Mouse (Mus musculus) forebrain, embryonic 16.5 days (tissue): ENCODE results near the gene Spo11. TPM values are rescaled to one million over a fixed set of nuclear protein-coding genes. Genes with fewer than 3 reads are reported as not detected.

Experiments
- ATAC-seq: fragments of 200-750 bp; cut with Nextera tagmentation; 2 replicates; pipeline ENCODE4 v1.8.0; 2017; ENCODE audit warnings: mild to moderate bottlenecking, moderate library complexity
- H3K27ac ChIP-seq: fragments of 300-500 bp; sonication (generic); 2 replicates; pipeline ENCODE4 v1.5.1; 2014; ENCODE audit warnings: low read length, control low read depth
- H3K27me3 ChIP-seq: fragments of 300-500 bp; sonication (generic); replicated peaks from 2 replicates; pipeline ENCODE4 v1.6.1; 2014; ENCODE audit warnings: low read length; ENCODE audit not compliant: control insufficient read depth, insufficient read depth
- H3K36me3 ChIP-seq: fragments of 300-500 bp; sonication (generic); 2 replicates; pipeline ENCODE4 v1.6.1; 2014; ENCODE audit not compliant: control insufficient read depth, insufficient read depth
- H3K4me1 ChIP-seq: fragments of 300-500 bp; sonication (generic); replicated peaks from 2 replicates; pipeline ENCODE4 v1.6.1; 2014; ENCODE audit warnings: low read length; ENCODE audit not compliant: control insufficient read depth, insufficient read depth
- H3K4me2 ChIP-seq: fragments of 300-500 bp; sonication (generic); 2 replicates; pipeline ENCODE4 v1.6.1; 2014; ENCODE audit warnings: mild to moderate bottlenecking, low read length, control low read depth
- H3K4me3 ChIP-seq: fragments of 300-500 bp; sonication (generic); replicated peaks from 2 replicates; pipeline ENCODE4 v1.5.1; 2014; ENCODE audit warnings: mild to moderate bottlenecking, low read length, control low read depth
- H3K9ac ChIP-seq: fragments of 300-500 bp; sonication (generic); replicated peaks from 2 replicates; pipeline ENCODE4 v1.6.1; 2014; ENCODE audit warnings: low read depth, low read length, control low read depth
- H3K9me3 ChIP-seq: fragments of 300-500 bp; sonication (generic); 2 replicates; pipeline ENCODE4 v1.6.1; 2016; ENCODE audit warnings: low read length; ENCODE audit not compliant: control insufficient read depth
- WGBS: fragments of 180-500 bp; shearing (Covaris S2); extraction: QIAGEN DNeasy Blood & Tissue Kit; methylation state at CpG from one replicate; pipeline ENCODE4 v1.1.7; 2014; 5-methylcytosine and 5-hydroxymethylcytosine counted together
- polyA plus RNA-seq: library from polyadenylated mRNA; unstranded; fragments of >200 nt; fragmentation: Nextera tagmentation; extraction: Ambion mirVana; gene quantifications from 2 replicates; pipeline ENCODE4 v1.2.1, GENCODE M21; 2015

Gene Spo11
- polyA plus RNA-seq, 1 experiment from 2014 or later = 0.75 TPM

- H3K9me3 ChIP-seq = no peaks in the 10 kb centered on the region
- H3K27ac ChIP-seq = no peak overlapping the region
- H3K27me3 ChIP-seq = no peaks in the 10 kb centered on the region
- WGBS = 86% methylated on average over 4 of the region's 4 CpGs
- H3K4me1 ChIP-seq = no peaks in the 10 kb centered on the region
- no peak overlapping the region for H3K4me3 ChIP-seq
- no peak overlapping the region for H3K4me2 ChIP-seq
- no peak for ATAC-seq
- H3K9ac ChIP-seq = no peak overlapping the region
- peaks cover 11% of the 10 kb centered on the region for H3K36me3 ChIP-seq
Observed at GRCm38 (mm10) chr2:173034998-173035397, 57.5 kb downstream of the Spo11 start.

GRCm38 (mm10) chr2:173035653-173036052 lies 58.2 kb downstream of the Spo11 start:
- H3K9me3 ChIP-seq = no peaks in the 10 kb centered on the region
- H3K4me1 ChIP-seq = no peaks in the 10 kb centered on the region
- H3K4me2 ChIP-seq = no peak overlapping the region
- WGBS = 95% methylated on average over 5 of the region's 5 CpGs
- peaks cover 11% of the 10 kb centered on the region for H3K36me3 ChIP-seq
- H3K9ac ChIP-seq = no peak overlapping the region
- H3K27me3 ChIP-seq = no peaks in the 10 kb centered on the region
- no peak overlapping the region for H3K27ac ChIP-seq
- no peak for ATAC-seq
- H3K4me3 ChIP-seq = no peak overlapping the region

- Histone ChIP-seq H3K9me3 (no peaks in the 10 kb centered on the region), H3K4me1 (no peaks in the 10 kb centered on the region), H3K36me3 (peaks cover 11% of the 10 kb centered on the region), H3K9ac (no peak overlapping the region), H3K27ac (no peak overlapping the region), H3K4me2 (no peak overlapping the region), H3K27me3 (no peaks in the 10 kb centered on the region), H3K4me3 (no peak overlapping the region)
- no peak for ATAC-seq
- 92% methylated on average over 5 of the region's 5 CpGs for WGBS
Observed at GRCm38 (mm10) chr2:173036055-173036454, 58.6 kb downstream of the Spo11 start.

GRCm38 (mm10) chr2:173036611-173037010 lies 59.1 kb downstream of the Spo11 start:
- Histone ChIP-seq H3K4me3 (no peak overlapping the region), H3K4me1 (no peaks in the 10 kb centered on the region), H3K4me2 (no peak overlapping the region), H3K27me3 (no peaks in the 10 kb centered on the region), H3K9me3 (no peaks in the 10 kb centered on the region), H3K36me3 (peaks cover 11% of the 10 kb centered on the region), H3K9ac (no peak overlapping the region), H3K27ac (no peak overlapping the region)
- WGBS = 64% methylated on average over 4 of the region's 4 CpGs
- no peak for ATAC-seq

- H3K4me3 ChIP-seq = no peak overlapping the region
- no peak for ATAC-seq
- no peaks in the 10 kb centered on the region for H3K4me1 ChIP-seq
- no peaks in the 10 kb centered on the region for H3K27me3 ChIP-seq
- no peak overlapping the region for H3K4me2 ChIP-seq
- 88% methylated on average over 5 of the region's 5 CpGs for WGBS
- H3K27ac ChIP-seq = no peak overlapping the region
- H3K9ac ChIP-seq = no peak overlapping the region
- H3K9me3 ChIP-seq = no peaks in the 10 kb centered on the region
- peaks cover 11% of the 10 kb centered on the region for H3K36me3 ChIP-seq
Observed at GRCm38 (mm10) chr2:173037347-173037746, 59.8 kb downstream of the Spo11 start.

GRCm38 (mm10) chr2:173037827-173038607 lies 60.5 kb downstream of the Spo11 start:
- no peak overlapping the region for H3K27ac ChIP-seq
- no peaks in the 10 kb centered on the region for H3K9me3 ChIP-seq
- 72% methylated on average over 7 of the region's 7 CpGs for WGBS
- no peaks in the 10 kb centered on the region for H3K27me3 ChIP-seq
- no peak for ATAC-seq
- no peaks in the 10 kb centered on the region for H3K4me1 ChIP-seq
- no peak overlapping the region for H3K9ac ChIP-seq
- peaks cover 10% of the 10 kb centered on the region for H3K36me3 ChIP-seq
- H3K4me2 ChIP-seq = no peak overlapping the region
- H3K4me3 ChIP-seq = no peak overlapping the region

- H3K4me2 ChIP-seq = no peak overlapping the region
- H3K27me3 ChIP-seq = no peaks in the 10 kb centered on the region
- H3K4me1 ChIP-seq = no peaks in the 10 kb centered on the region
- no peak overlapping the region for H3K9ac ChIP-seq
- no peak overlapping the region for H3K4me3 ChIP-seq
- H3K9me3 ChIP-seq = no peaks in the 10 kb centered on the region
- peaks cover 6% of the 10 kb centered on the region for H3K36me3 ChIP-seq
- no peak for ATAC-seq
- whole genome bisulfite sequencing = 94% methylated on average over 4 of the region's 4 CpGs
- H3K27ac ChIP-seq = no peak overlapping the region
Observed at GRCm38 (mm10) chr2:173039041-173039440, 61.5 kb downstream of the Spo11 start.

- no peak overlapping the region for H3K4me3 ChIP-seq
- no peaks in the 10 kb centered on the region for H3K9me3 ChIP-seq
- no peak overlapping the region for H3K9ac ChIP-seq
- no peaks in the 10 kb centered on the region for H3K36me3 ChIP-seq
- 82% methylated on average over 3 of the region's 3 CpGs for WGBS
- no peak overlapping the region for H3K4me2 ChIP-seq
- H3K4me1 ChIP-seq = no peaks in the 10 kb centered on the region
- no peaks in the 10 kb centered on the region for H3K27me3 ChIP-seq
- H3K27ac ChIP-seq = no peak overlapping the region
- no peak for ATAC-seq
Observed at GRCm38 (mm10) chr2:173040803-173041202, 63.3 kb downstream of the Spo11 start.

- Histone ChIP-seq H3K9me3 (no peaks in the 10 kb centered on the region), H3K4me1 (no peaks in the 10 kb centered on the region), H3K27me3 (no peaks in the 10 kb centered on the region), H3K9ac (no peak overlapping the region), H3K4me2 (no peak overlapping the region), H3K36me3 (no peaks in the 10 kb centered on the region), H3K4me3 (no peak overlapping the region), H3K27ac (no peak overlapping the region)
- no peak for ATAC-seq
- WGBS = 71% methylated on average over 5 of the region's 5 CpGs
Observed at GRCm38 (mm10) chr2:173041242-173041641, 63.7 kb downstream of the Spo11 start.

GRCm38 (mm10) chr2:173041893-173042292 lies 64.4 kb downstream of the Spo11 start:
- Histone ChIP-seq H3K4me2 (no peak overlapping the region), H3K27me3 (no peaks in the 10 kb centered on the region), H3K4me1 (no peaks in the 10 kb centered on the region), H3K4me3 (no peak overlapping the region), H3K9me3 (no peaks in the 10 kb centered on the region), H3K36me3 (no peaks in the 10 kb centered on the region), H3K9ac (no peak overlapping the region), H3K27ac (no peak overlapping the region)
- no peak for ATAC-seq
- 80% methylated on average over 1 of the region's 1 CpGs for WGBS
